Mouse (Mus musculus) lung, postnatal 0 days (tissue): Measurements from ENCODE around the gene Hist1h1c.

Experiments
- CTCF ChIP-seq: IDR thresholded peaks from 2 replicates; pipeline ENCODE4 v1.5.1; 2016; ENCODE audit warnings: antibody characterized with exemption, mild to moderate bottlenecking
- EP300 ChIP-seq: IDR thresholded peaks from 2 replicates; pipeline ENCODE4 v1.6.1; 2016; ENCODE audit warnings: antibody characterized with exemption, mild to moderate bottlenecking, control low read depth

DNA sequence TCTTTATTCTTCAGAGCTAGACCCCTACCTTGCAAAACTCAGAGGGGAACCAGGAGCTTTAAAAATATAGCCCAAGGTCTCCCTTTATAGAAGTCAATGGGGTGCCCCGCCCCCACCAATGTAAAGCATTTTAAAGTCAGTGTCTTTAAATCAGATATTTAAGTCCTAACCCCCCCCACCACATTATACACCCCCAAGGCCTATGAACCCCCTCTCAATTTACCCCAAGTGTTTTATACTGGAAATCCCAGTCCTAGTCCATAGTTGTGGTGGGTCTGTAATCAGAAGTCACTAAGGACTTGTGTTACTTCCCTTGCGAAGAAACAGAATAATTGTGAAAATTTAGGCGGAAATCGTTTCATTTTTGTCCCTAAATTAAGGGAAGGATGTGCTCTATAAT lies 567 bp upstream of the Hist1h1c start:
- TF ChIP-seq CTCF = no peak
- no peak for TF ChIP-seq EP300
